In the genomic region with DNA sequence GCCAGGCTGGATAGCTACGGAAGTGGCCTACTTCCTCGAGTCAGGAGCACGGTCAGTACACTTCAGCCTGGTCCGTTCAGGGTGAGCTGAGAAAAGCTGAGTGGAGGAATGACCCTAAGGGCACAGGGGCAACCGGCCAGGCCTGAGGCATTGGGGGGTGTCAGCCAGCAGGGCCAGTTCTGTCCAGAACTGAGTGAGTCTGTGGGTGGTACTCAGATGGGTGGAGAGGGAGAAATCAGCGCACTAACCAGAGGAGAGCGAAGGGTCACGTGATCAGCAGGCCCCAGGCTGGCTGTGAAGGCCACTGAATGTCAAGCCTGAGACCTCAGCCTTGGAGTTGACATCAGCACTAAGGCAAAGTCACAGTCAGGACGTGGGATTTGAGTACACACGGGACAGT, we compare ENCODE assay signal across 15 mouse cellular contexts. TPM values are rescaled to one million over a fixed set of nuclear protein-coding genes. Genes with fewer than 3 reads are reported as not detected.
DNase-seq lines count a peak whose midpoint lies in the region; ATAC-seq and TF ChIP-seq lines count a peak whose summit lies in the region.
"Had no signal": no experiment of that assay in that cellular context is flagged by ENCODE, and none has a peak within 500 bp of the region (broad histone marks: within the 10 kb centered on the region; RNA-seq: fewer than 3 reads in every experiment).

No protein-coding gene starts in this region.

- peaks cover 23% of the 10 kb centered on the region; the same call in 1 of the 2 replicates for H3K27me3 ChIP-seq in hindbrain, embryonic 13.5 days
- peaks cover 43% of the 10 kb centered on the region for H3K27me3 ChIP-seq in hindbrain, embryonic 10.5 days (ENCODE audit: insufficient read depth, poor library complexity, severe bottlenecking)
- H3K27me3 ChIP-seq in kidney, embryonic 16.5 days (ENCODE audit: insufficient read depth, low read length) = no peaks in the 10 kb centered on the region

- DNase-seq in gastrocnemius, adult 2 months = peak; percentile 30
- no peak for DNase-seq in gastrocnemius, postnatal 10 days
- DNase-seq in hindbrain, embryonic 10.5 days (ENCODE audit: low spot score) = no peak
- DNase-seq in ES-E14 (ENCODE audit: low read depth, low spot score) = no peak
- DNase-seq in urinary bladder, adult 2 months (ENCODE audit: low spot score) = no peak
- no peak for DNase-seq in gastrocnemius, postnatal 36 days
- DNase-seq: cerebellum, postnatal 10 days; lung, postnatal 4 days; right cerebral cortex, postnatal 25 days; thymus, adult 18-20 months had no signal

- H3K4me2 ChIP-seq in hindbrain, embryonic 13.5 days = no peak overlapping the region
- H3K4me2 ChIP-seq in kidney, embryonic 16.5 days (replicated peaks; ENCODE audit: low read depth, low read length) = no peak overlapping the region
- H3K4me2 ChIP-seq: liver, embryonic 15.5 days; midbrain, embryonic 12.5 days had no signal

- TF ChIP-seq CTCF in gastrocnemius, adult 2 months (IDR thresholded peaks at IDR 0.05) = no peak

- in situ Hi-C loops in ES-E14 (cut with MboI; ENCODE audit: low sequenced_read_pairs in 2 of 2, unreplicated experiment in 2 of 2) = no loop called here

- ATAC-seq in hindbrain, embryonic 13.5 days (ENCODE audit: low FRiP score) = no peak
- no peak; the same call in 1 of the 2 replicates for ATAC-seq in kidney, embryonic 16.5 days (ENCODE audit: low FRiP score, low TSS enrichment)
- ATAC-seq: activated CD4-positive, CD25-positive, alpha-beta regulatory T cell, adult 4 months had no signal

- WGBS in hindbrain, embryonic 13.5 days = 77% methylated on average over 10 of the region's 10 CpGs
- WGBS in hindbrain, embryonic 10.5 days = 74% methylated on average over 10 of the region's 10 CpGs
- WGBS in kidney, embryonic 16.5 days = 61% methylated on average over 10 of the region's 10 CpGs

- H3K9ac ChIP-seq in hindbrain, embryonic 13.5 days = peak overlapping the region; percentile 16; the same call in 1 of the 2 replicates
- H3K9ac ChIP-seq in ES-E14 (ENCODE audit: insufficient read depth, low read depth, low read length, poor library complexity, severe bottlenecking) = no peak overlapping the region
- no peak overlapping the region for H3K9ac ChIP-seq in kidney, embryonic 16.5 days (replicated peaks; ENCODE audit: low read length)
- H3K9ac ChIP-seq: liver, embryonic 15.5 days; midbrain, embryonic 12.5 days had no signal

- peak overlapping the region; percentile 24; the same call in 1 of the 2 replicates for H3K4me3 ChIP-seq in gastrocnemius, adult 2 months
- H3K4me3 ChIP-seq in hindbrain, embryonic 13.5 days = no peak overlapping the region
- no peak overlapping the region for H3K4me3 ChIP-seq in hindbrain, embryonic 10.5 days
- H3K4me3 ChIP-seq in ES-E14 (ENCODE audit: insufficient read depth in 1 of 2, low read depth in 1 of 2, low read length in 2 of 2, poor library complexity in 1 of 2, severe bottlenecking in 1 of 2) = no peak overlapping the region
- no peak overlapping the region for H3K4me3 ChIP-seq in kidney, embryonic 16.5 days (ENCODE audit: low read length)
- H3K4me3 ChIP-seq: liver, embryonic 15.5 days; midbrain, embryonic 12.5 days had no signal

- H3K36me3 ChIP-seq in hindbrain, embryonic 13.5 days = no peaks in the 10 kb centered on the region; the same call in 1 of the 2 replicates
- H3K36me3 ChIP-seq in hindbrain, embryonic 10.5 days = peaks cover 17% of the 10 kb centered on the region
- peaks cover 6% of the 10 kb centered on the region; the same call in 1 of the 2 replicates for H3K36me3 ChIP-seq in ES-E14 (ENCODE audit: control insufficient read depth, insufficient read depth, low read length, poor library complexity, severe bottlenecking)
- H3K36me3 ChIP-seq in kidney, embryonic 16.5 days (ENCODE audit: insufficient read depth, low read length) = no peaks in the 10 kb centered on the region
- H3K36me3 ChIP-seq: liver, embryonic 15.5 days; midbrain, embryonic 12.5 days had no signal

- intact Hi-C loops in gastrocnemius, adult 2 months (cut with DNase I) = no loop called here
- intact Hi-C loops in gastrocnemius, postnatal 36 days (cut with DNase I) = no loop called here

- H3K27ac ChIP-seq in gastrocnemius, adult 2 months = peak overlapping the region; percentile 94
- H3K27ac ChIP-seq in hindbrain, embryonic 13.5 days = no peak overlapping the region
- no peak overlapping the region for H3K27ac ChIP-seq in hindbrain, embryonic 10.5 days
- peak overlapping the region; percentile 28; the same call in 1 of the 2 replicates for H3K27ac ChIP-seq in ES-E14 (ENCODE audit: insufficient read depth, low read depth, low read length, poor library complexity, severe bottlenecking)
- peak overlapping the region; percentile 61; the same call in 1 of the 2 replicates for H3K27ac ChIP-seq in kidney, embryonic 16.5 days (ENCODE audit: low read length)
- H3K27ac ChIP-seq: liver, embryonic 15.5 days; midbrain, embryonic 12.5 days had no signal

- no peaks in the 10 kb centered on the region for H3K9me3 ChIP-seq in hindbrain, embryonic 13.5 days
- H3K9me3 ChIP-seq in hindbrain, embryonic 10.5 days = no peaks in the 10 kb centered on the region
- no peaks in the 10 kb centered on the region for H3K9me3 ChIP-seq in ES-E14 (ENCODE audit: control insufficient read depth, insufficient read depth, low read depth, low read length)
- H3K9me3 ChIP-seq in kidney, embryonic 16.5 days (ENCODE audit: low read length) = no peaks in the 10 kb centered on the region
- H3K9me3 ChIP-seq: liver, embryonic 15.5 days; midbrain, embryonic 12.5 days had no signal

- H3K4me1 ChIP-seq in hindbrain, embryonic 13.5 days (replicated peaks) = peaks cover 45% of the 10 kb centered on the region
- peaks cover 57% of the 10 kb centered on the region for H3K4me1 ChIP-seq in hindbrain, embryonic 10.5 days (replicated peaks)
- peaks cover 13 to 40% of the 10 kb centered on the region in 2 experiments for H3K4me1 ChIP-seq in ES-E14 (ENCODE audit: control insufficient read depth in 2 of 2, insufficient read depth in 2 of 2, low read length in 2 of 2, poor library complexity in 1 of 2)
- peaks cover 50% of the 10 kb centered on the region for H3K4me1 ChIP-seq in kidney, embryonic 16.5 days (ENCODE audit: insufficient read depth, low read length)

TF ChIP-seq in ES-E14, 5 proteins besides CTCF, POLR2A, EP300 and RAD21:
- no peak for TF ChIP-seq CHD2 (IDR thresholded peaks at IDR 0.05; ENCODE audit: low read depth, low read length)
- no peak for TF ChIP-seq HCFC1 (IDR thresholded peaks at IDR 0.05; ENCODE audit: borderline replicate concordance, insufficient read depth, low read length)
- no peak for TF ChIP-seq ZC3H11A (IDR thresholded peaks at IDR 0.05; ENCODE audit: borderline replicate concordance, low read depth, low read length)
- no peak for TF ChIP-seq MAFK (IDR thresholded peaks at IDR 0.05; ENCODE audit: insufficient read depth, low read depth, low read length)
- TF ChIP-seq ZNF384 (IDR thresholded peaks at IDR 0.05; ENCODE audit: low read depth, low read length) = no peak

RNA-seq across cellular contexts. Expression of a gene that starts 23.4 kb away (rescaled TPM):
- 10 to 100 TPM; 30.2 to 55.1 TPM for total RNA-seq in gastrocnemius, adult 2 months (2021)
- 10 to 100 TPM; 58.2 to 82.8 TPM for total RNA-seq in gastrocnemius, postnatal 10 days (2021)
- 11.0 and 12.5 TPM in 2 replicates for polyA plus RNA-seq in hindbrain, embryonic 13.5 days (2015; fragmentation: Nextera tagmentation; extraction: Ambion mirVana)
- 9.0 and 9.7 TPM in 2 replicates for polyA plus RNA-seq in hindbrain, embryonic 10.5 days (2016; fragmentation: Nextera tagmentation; extraction: Ambion mirVana)
- 61.8 and 88.9 TPM in 2 replicates for total RNA-seq in ES-E14 (2012; rRNA removed)
- 9.8 and 11.7 TPM in 2 replicates for polyA plus RNA-seq in kidney, embryonic 16.5 days (2015; fragmentation: Nextera tagmentation; extraction: Ambion mirVana)
- 5.3 and 13.3 TPM in 2 replicates for polyA plus RNA-seq in urinary bladder, adult 2 months (2012; rRNA removed)
- 10 to 100 TPM; 27.4 to 31.7 TPM for total RNA-seq in gastrocnemius, postnatal 36 days (2021)

Comparison
In these comparisons a context has a peak if more than half of its experiments do, and no peak if none do; other contexts are left out.
1. H3K27ac ChIP-seq: peak in gastrocnemius, adult 2 months (single experiment), ES-E14 (single experiment) and kidney, embryonic 16.5 days (single experiment); none in hindbrain, embryonic 13.5 days (single experiment) and hindbrain, embryonic 10.5 days (single experiment).